Mouse (Mus musculus) adrenal gland, postnatal 10 days (tissue): ENCODE data around the gene Rad23b. TPM values are rescaled to one million over a fixed set of nuclear protein-coding genes. Genes with fewer than 3 reads are reported as not detected.
A peak's percentile ranks its signal among the peaks of the same experiment; 100 is the strongest.
"Not testable (repeated sequence)": the region's sequence is repeated elsewhere in the genome, so short reads cannot be mapped to it uniquely, and the experiment has no call there.

Experiments
- DNase-seq: peaks from one replicate; pipeline ENCODE4 v3.0.0; 2021; ENCODE audit warnings: mixed read lengths
- total RNA-seq, 2 experiments: library from RNA; stranded (reverse); gene quantifications; 2 replicates each; pipeline ENCODE4 v1.2.3; 2021

Gene Rad23b
- total RNA-seq, 2 experiments from 2014 or later, result 109 to 128 TPM

DNA sequence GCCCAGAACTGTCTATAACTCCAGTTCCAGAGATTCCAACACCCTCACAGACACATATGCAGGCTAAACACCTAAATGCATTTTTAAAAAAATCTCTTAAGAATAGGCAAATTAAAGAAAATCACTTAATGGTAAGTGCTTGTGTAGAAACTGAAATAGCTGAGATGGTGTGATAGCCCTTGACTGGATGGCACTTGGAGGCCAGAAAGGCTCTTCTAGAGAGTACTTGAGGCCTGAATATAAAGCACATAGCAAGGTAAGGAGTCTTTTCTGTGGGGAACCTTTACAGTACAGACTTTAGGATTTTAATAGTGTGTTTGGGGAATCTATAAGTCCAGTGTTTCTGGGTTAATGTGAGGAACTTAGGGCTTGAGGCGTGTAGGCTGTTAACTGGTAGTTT, 4.2 kb downstream of the Rad23b start:
- DNase-seq, result no peak

- no peak for DNase-seq
These were observed 6.0 kb downstream of the Rad23b start for GRCm38 (mm10) chr4:55355845-55356244.

GRCm38 (mm10) chr4:55356726-55357125, 6.9 kb downstream of the Rad23b start:
- DNase-seq, result peak; percentile 32

- DNase-seq, result no peak
These were observed 14.0 kb downstream of the Rad23b start for GRCm38 (mm10) chr4:55363866-55364265.

- DNase-seq, result peak; percentile 30
These were observed 14.5 kb downstream of the Rad23b start for GRCm38 (mm10) chr4:55364374-55364773.

- DNase-seq, result no peak
These were observed 16.2 kb downstream of the Rad23b start for GRCm38 (mm10) chr4:55366014-55366413.

GRCm38 (mm10) chr4:55370127-55370526, 20.3 kb downstream of the Rad23b start:
- DNase-seq, result no peak

GRCm38 (mm10) chr4:55371355-55371754, 21.5 kb downstream of the Rad23b start:
- DNase-seq, result no peak

DNA sequence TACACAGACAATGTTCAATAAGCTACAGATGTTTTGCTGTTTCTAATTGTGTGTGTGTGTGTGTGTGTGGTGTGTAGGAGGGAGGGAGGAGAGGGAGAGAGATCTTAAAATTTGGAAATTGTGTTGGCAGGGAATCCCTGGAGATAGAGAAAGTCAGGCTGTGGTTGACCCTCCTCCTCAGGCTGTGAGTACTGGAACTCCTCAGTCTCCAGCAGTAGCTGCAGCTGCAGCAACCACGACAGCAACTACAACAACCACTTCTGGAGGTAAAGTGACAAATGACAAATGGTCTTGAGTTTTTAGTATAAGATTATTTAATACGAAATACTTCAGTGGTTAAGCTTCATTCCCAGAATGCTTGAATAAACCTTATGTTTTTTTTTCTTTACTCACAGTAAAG, 32.5 kb downstream of the Rad23b start:
- no peak for DNase-seq

DNA sequence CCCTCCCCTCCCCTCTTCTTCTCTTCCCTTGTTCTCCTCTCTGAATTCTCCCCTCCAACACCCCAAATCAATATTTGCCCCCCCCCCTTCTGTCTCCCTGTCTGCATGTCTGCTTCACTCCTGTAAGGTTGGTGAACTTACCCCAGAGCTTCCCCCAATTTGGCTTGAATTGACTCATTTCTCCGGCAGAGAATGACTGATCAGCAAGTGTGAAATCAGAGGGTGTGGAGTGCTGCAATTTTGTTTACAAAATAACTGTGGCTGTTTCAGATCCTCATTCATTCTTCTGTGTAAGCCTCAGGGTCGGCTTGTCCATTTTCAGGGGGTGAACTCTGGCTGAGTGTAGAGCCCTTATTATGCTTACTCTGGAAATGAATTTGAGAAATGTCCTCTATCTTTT, 36.9 kb downstream of the Rad23b start:
- no peak for DNase-seq

DNA sequence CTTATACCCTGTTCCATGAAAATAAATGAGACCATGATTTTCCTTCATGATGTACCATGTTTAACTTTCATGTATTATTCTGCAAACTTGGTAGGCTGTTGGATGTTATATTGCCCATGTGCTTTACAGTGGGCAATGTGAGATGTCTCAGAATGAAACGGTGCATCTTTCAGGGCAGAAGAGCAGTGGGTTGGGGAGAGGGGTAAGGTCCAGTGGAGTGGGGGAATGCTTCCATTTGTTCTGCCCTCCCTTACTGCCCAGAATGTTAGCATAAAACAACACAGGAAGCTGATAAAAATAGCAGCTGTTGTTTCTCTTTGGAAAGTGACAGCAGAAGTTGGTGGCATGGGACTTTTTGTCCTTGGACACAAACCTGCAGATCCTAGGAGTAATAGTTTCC, 41.6 kb downstream of the Rad23b start:
- no peak for DNase-seq

- no peak for DNase-seq
These were observed 42.6 kb downstream of the Rad23b start for GRCm38 (mm10) chr4:55392445-55392844.

DNA sequence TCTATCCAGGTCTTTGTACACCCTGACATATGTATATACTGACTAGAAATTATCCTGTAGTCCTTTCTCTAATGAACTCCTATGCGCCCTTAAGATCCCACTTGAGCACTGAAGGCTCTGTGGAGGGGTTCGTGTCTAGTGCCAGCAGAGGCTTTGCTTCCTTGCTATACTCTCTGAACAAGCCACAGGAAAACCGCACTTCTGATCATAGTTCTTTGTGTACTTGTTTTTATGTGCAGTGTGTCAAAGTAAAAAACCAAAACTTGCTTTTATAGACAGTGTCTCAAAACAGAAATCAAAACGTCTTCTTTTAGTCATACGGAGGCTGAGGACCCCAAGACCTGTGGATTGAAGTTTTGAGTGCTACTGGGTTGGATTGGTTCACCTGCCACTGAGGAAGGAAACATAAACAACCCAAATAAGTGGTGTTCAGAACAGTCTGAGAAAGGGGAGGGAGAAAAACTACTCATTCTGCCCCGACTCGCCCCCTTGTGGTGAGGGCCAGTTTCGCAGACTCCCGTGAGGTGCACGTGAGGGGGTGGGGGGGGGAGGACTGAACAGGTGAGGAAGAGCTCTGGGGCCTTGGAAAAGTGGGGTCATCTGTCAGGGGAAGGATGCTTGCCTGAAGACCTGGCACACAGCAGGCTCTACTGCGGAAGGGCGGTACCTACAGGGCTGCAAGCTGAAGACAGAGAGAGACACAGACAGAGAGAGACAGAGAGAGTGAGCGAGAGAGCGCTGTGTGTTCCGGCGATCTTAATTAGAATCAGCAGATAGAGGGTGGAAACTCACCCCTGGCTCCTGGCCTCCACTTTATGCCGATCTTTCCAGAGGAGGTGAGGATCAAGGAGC, 48.3 kb downstream of the Rad23b start:
- DNase-seq, result peak; percentile 63

GRCm38 (mm10) chr4:55398901-55399300, 49.1 kb downstream of the Rad23b start:
- DNase-seq, result no peak

DNA sequence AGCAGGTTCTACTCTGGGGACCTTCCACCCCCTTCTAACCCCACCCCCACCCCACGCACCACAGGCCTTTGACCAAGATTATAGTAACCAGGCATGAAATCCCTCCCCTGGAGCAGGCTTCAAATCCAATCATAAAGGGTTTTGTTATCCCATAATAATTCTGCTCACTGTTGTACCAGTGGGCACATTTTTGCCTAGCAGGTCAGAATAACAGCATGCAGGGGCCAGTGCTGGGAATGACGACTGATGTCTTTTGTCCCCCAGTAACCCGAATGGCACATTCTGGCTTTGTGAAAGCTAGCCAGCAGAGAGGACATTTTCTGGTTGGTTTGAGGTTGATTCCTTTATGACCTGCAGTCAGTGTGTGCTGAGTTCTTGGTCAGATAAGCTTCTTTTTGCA, 55.5 kb downstream of the Rad23b start:
- DNase-seq, result no peak

GRCm38 (mm10) chr4:55406558-55406957, 56.7 kb downstream of the Rad23b start:
- no peak for DNase-seq

DNA sequence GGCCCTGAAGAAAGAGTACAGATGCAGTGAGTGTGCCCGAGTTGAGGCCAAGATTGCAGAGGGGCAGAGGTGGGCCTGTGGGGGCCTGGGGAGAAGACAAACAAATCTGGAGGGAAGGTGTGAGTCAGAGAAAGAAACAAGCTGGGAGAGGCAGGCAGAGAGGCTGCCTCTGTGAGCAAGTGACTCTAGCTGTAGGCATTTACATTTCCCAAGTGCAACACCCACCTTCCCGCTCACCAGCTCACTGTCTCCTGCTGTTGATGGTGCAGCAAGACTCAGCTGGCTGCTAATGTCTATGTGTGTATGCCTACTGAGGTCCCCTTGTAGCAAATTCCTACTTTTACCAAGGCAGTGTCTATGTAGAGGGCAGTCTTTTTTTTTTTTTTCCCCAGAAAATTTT, 58.2 kb downstream of the Rad23b start:
- no peak for DNase-seq

GRCm38 (mm10) chr4:55409025-55409424, 59.2 kb downstream of the Rad23b start:
- no peak for DNase-seq

DNA sequence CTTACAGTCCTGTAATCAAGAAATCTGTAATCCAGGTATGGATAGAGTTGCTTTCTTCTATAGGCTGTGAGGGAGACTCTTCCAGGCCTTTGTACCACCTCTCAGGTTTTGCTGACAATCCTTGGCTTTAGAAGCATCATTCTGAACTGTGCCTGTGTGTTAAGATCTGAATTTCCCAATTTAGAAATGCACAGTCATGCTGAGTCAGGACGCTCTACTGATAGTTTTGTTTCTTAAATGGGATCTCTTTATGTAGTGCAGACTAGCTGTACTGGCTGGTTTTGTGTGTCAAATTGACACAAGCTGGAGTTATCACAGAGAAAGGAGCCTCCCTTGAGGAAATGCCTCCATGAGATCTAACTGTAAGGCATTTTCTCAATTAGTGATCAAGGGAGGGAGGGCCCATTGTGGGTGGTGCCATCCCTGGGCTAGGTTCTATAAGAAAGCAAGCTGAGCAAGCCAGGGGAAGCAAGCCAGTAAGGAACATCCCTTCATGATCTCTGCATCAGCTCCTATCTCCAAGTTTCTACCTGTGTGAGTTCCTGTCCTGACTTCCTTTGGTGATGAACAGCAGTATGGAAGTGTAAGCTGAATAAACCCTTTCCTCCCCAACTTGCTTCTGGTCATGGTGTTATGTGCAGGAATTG, 59.9 kb downstream of the Rad23b start:
- DNase-seq, result not testable (repeated sequence)

DNA sequence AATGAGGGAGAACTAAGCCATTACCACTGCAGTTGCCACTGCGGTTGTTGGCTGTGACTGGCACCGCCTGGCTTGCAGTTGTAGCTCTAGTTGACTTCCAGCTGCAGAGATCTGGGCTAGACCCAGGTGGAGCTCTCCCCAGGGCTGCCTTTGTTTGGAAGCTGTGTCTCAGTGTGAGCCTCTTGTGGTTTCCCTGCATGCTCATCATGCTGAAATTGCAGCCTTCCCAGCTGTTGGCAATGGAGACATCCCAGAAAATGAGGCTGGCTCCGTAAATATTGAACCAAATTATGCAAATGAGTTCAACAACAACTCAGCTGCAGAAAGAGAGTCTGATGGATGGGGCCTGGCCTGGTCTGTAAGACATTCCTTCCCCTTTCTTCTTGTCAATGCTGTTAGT, 66.0 kb downstream of the Rad23b start:
- DNase-seq, result no peak

DNA sequence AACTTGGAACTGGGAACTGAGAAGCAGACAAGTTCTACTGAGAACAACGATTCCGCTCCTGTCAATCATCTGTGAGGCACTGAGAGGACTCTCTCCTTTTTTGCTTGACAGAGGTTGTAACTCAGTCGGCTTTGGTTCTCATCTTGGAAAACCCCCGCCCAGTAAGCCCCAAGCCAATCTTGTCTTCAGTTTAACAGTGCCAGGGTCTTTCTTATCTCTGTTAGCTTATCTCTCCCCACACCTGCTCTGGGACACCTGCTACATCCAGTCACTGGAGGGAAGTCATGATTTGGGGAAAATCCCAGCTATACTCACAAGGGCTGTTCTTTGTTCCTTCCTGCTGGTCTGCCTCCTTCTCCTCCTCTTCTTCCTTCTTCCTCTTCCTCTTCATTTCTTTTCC, 76.4 kb downstream of the Rad23b start:
- no peak for DNase-seq
